Mouse (Mus musculus) adrenal gland, adult 2 months (tissue): ENCODE measurements around the gene Ctnnbl1. TPM values are rescaled to one million over a fixed set of nuclear protein-coding genes. Genes with fewer than 3 reads are reported as not detected.

Source experiments
- DNase-seq: peaks from one replicate; pipeline ENCODE4 v3.0.0; 2021
- polyA plus RNA-seq: library from polyadenylated mRNA; depleted of rRNA; stranded (reverse); fragments of >200 nt; gene quantifications from 2 replicates; pipeline ENCODE4 v1.2.3, GENCODE M21; 2012
- total RNA-seq, 2 experiments: library from RNA; stranded (reverse); gene quantifications; 2 replicates each; pipeline ENCODE4 v1.2.3; 2021

Ctnnbl1 gene
- total and polyA plus RNA-seq, 3 experiments = 12.4 to 20.4 (median 15.6) TPM

GRCm38 (mm10) chr2:157793851-157794332, 56.7 kb downstream of the Ctnnbl1 start:
- DNase-seq = no peak

GRCm38 (mm10) chr2:157795627-157796423, 58.6 kb downstream of the Ctnnbl1 start:
- DNase-seq = no peak

- DNase-seq = no peak
Observed at GRCm38 (mm10) chr2:157799533-157799932, 62.3 kb downstream of the Ctnnbl1 start.

GRCm38 (mm10) chr2:157800288-157800687, 63.1 kb downstream of the Ctnnbl1 start:
- DNase-seq = no peak

- DNase-seq = no peak
Observed at GRCm38 (mm10) chr2:157800746-157801501, 63.7 kb downstream of the Ctnnbl1 start.

- DNase-seq = no peak
Observed at GRCm38 (mm10) chr2:157801505-157802357, 64.5 kb downstream of the Ctnnbl1 start.

GRCm38 (mm10) chr2:157802666-157803065, 65.5 kb downstream of the Ctnnbl1 start:
- DNase-seq = no peak

- no peak for DNase-seq
Observed at GRCm38 (mm10) chr2:157804388-157804787, 67.2 kb downstream of the Ctnnbl1 start.

GRCm38 (mm10) chr2:157805091-157805490, 67.9 kb downstream of the Ctnnbl1 start:
- no peak for DNase-seq

GRCm38 (mm10) chr2:157807076-157807475, 69.9 kb downstream of the Ctnnbl1 start:
- DNase-seq = no peak

GRCm38 (mm10) chr2:157807621-157808367, 70.6 kb downstream of the Ctnnbl1 start:
- DNase-seq = peak; percentile 26

- no peak for DNase-seq
Observed at GRCm38 (mm10) chr2:157808368-157808923, 71.2 kb downstream of the Ctnnbl1 start.

GRCm38 (mm10) chr2:157809341-157809740, 72.1 kb downstream of the Ctnnbl1 start:
- DNase-seq = no peak

- DNase-seq = no peak
Observed at GRCm38 (mm10) chr2:157810749-157811148, 73.5 kb downstream of the Ctnnbl1 start.

- no peak for DNase-seq
Observed at GRCm38 (mm10) chr2:157813121-157813520, 75.9 kb downstream of the Ctnnbl1 start.

GRCm38 (mm10) chr2:157814116-157814964, 77.1 kb downstream of the Ctnnbl1 start:
- no peak for DNase-seq

GRCm38 (mm10) chr2:157814965-157815283, 77.7 kb downstream of the Ctnnbl1 start:
- no peak for DNase-seq

- DNase-seq = no peak
Observed at GRCm38 (mm10) chr2:157817672-157818071, 80.5 kb downstream of the Ctnnbl1 start.

- DNase-seq = peak; percentile 49
Observed at GRCm38 (mm10) chr2:157818576-157819320, 81.5 kb downstream of the Ctnnbl1 start.
